Mouse (Mus musculus): ENCODE results near the gene Tmem178b. TPM values are rescaled to one million over a fixed set of nuclear protein-coding genes. Genes with fewer than 3 reads are reported as not detected.
A peak's percentile ranks its signal among the peaks of the same experiment; 100 is the strongest.

Tmem178b gene
- polyA plus RNA-seq, 1 experiment from 2014 or later, result 43.8 TPM

DNA sequence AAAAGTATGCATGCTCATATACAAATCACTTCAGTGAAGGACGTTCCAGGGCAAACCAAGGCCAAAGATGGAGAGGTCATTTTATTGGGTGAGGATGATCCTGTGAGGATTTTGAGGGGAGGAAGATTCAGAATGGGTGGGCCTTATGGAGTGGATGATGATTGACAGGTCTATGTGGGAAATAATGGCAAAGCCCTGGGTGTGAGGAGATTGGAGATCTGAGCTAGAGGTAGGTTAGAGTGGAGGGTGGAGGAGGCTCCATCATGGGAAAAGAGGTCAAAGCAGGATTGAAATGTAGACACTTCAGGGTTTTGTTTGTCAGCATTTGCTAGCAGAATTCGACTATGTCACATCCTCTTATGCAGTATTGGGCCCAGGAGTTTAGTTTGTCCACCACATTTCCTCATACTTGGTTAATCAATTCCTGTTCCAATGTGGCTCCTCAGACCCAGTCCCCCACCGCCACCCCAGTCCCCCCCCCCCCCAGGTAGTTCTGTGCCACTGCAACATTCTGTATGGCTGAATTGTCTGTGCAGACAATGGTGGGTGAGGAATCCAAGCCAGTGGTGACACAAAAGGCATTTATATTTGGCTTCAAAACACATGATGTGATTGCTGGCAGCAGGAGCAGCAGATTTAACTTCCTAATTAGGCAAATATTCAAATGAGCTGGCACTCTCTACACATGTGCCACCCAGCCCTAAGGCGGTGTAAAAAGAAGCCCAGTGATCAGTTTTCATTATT, 150.7 kb downstream of the Tmem178b start:
- no peak overlapping the region for H3K9ac ChIP-seq
- H3K36me3 ChIP-seq (replicated peaks; ENCODE audit: control insufficient read depth, insufficient read depth), result no peaks in the 10 kb centered on the region
- peak overlapping the region; percentile 80 for H3K27ac ChIP-seq
- 49% methylated on average over 4 of the region's 4 CpGs for WGBS
- no peaks in the 10 kb centered on the region for H3K27me3 ChIP-seq (ENCODE audit: control insufficient read depth, insufficient read depth, low read length)
- DNase-seq (ENCODE audit: low spot score) (peak; percentile 81), ATAC-seq (ENCODE audit: low FRiP score) (peak; percentile 85)
- H3K4me3 ChIP-seq (replicated peaks; ENCODE audit: low read length), result no peak overlapping the region
- no peak overlapping the region for H3K4me2 ChIP-seq (replicated peaks)
- H3K9me3 ChIP-seq (ENCODE audit: control insufficient read depth, low read length), result no peaks in the 10 kb centered on the region
- peaks cover 19% of the 10 kb centered on the region for H3K4me1 ChIP-seq (replicated peaks; ENCODE audit: control insufficient read depth, insufficient read depth, low read length)

DNA sequence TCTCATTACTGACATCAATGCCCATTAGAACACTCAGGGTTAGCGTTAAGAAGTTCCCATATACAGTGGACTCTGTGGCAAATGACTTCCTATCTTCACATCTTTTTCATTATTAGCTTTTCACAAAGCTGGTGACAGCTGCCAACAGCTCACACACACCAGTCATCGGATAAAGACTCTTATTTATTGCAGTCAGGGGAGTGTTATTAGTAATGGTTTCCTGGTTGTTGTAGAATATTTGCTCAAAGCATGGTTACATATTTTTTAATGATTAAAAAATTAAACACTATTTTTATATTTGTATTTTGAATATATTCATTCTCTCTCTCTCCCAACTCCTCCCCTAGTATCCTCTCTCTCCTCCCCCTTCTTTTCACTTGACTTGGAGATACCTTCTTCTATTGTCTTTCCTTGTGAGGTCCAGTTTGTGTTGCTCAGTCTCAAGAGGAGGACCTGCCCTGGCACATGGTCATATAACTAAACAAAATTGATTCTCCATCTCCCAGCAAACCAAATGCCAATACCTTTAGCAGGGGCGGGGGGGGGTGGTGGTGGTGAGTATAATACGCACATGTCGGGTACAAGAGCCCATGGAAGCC, 151.4 kb downstream of the Tmem178b start:
- H3K36me3 ChIP-seq (replicated peaks; ENCODE audit: control insufficient read depth, insufficient read depth), result no peaks in the 10 kb centered on the region
- ATAC-seq (ENCODE audit: low FRiP score) (peak; percentile 21; the same call in 1 of the 2 replicates), DNase-seq (ENCODE audit: low spot score) (no peak)
- no peak overlapping the region for H3K4me3 ChIP-seq (replicated peaks; ENCODE audit: low read length)
- H3K4me1 ChIP-seq (replicated peaks; ENCODE audit: control insufficient read depth, insufficient read depth, low read length), result peaks cover 19% of the 10 kb centered on the region
- no peaks in the 10 kb centered on the region for H3K27me3 ChIP-seq (ENCODE audit: control insufficient read depth, insufficient read depth, low read length)
- H3K27ac ChIP-seq, result peak overlapping the region; percentile 80
- WGBS, result 56% methylated on average over 5 of the region's 5 CpGs
- no peak overlapping the region for H3K9ac ChIP-seq
- H3K4me2 ChIP-seq (replicated peaks), result no peak overlapping the region
- no peaks in the 10 kb centered on the region for H3K9me3 ChIP-seq (ENCODE audit: control insufficient read depth, low read length)

DNA sequence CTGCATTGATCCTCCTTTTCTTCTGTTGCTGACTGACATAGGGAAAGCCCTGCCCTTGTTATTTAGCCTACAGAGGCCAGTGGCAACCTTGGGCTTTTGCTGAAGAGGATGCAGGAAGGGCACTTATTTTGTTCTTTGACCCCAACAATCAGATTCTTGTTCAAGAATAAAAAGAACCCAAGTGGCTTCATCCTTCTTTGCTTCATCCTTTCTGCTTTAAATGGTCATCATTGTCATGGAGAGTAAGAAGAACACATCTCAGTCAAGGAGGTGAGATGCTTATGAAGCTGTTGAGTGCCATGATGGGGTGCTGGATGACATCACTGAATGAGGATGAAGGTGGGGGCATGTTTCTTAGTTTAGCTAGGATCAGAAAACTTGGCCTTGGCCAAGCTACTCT, 159.8 kb downstream of the Tmem178b start:
- Histone ChIP-seq H3K9me3 (ENCODE audit: control insufficient read depth, low read length) (no peaks in the 10 kb centered on the region), H3K4me1 (replicated peaks; ENCODE audit: control insufficient read depth, insufficient read depth, low read length) (no peaks in the 10 kb centered on the region), H3K4me3 (replicated peaks; ENCODE audit: low read length) (no peak overlapping the region), H3K4me2 (replicated peaks) (no peak overlapping the region), H3K27me3 (ENCODE audit: control insufficient read depth, insufficient read depth, low read length) (no peaks in the 10 kb centered on the region), H3K27ac (no peak overlapping the region), H3K9ac (no peak overlapping the region), H3K36me3 (replicated peaks; ENCODE audit: control insufficient read depth, insufficient read depth) (no peaks in the 10 kb centered on the region)
- no peak for ATAC-seq (ENCODE audit: low FRiP score)
- no peak for DNase-seq (ENCODE audit: low spot score)

DNA sequence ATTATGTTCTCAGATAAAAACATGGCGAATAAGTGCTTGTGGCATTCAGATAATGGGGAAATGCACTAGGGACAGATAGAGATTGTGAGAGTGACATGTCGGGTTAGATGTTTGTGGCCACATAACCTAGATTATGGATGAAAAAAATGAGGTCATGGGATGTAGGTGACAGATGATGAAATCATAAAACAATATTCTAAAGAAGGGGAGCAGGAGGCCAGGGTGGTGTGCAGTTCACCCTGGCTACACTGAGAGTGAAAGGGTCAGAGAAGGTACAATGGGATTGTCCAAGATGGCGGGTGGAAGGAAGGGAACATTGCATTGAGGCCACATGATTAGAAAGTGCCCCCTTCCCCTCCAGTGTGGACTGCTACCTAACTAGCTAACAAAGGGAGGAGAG, 160.9 kb downstream of the Tmem178b start:
- Histone ChIP-seq H3K36me3 (replicated peaks; ENCODE audit: control insufficient read depth, insufficient read depth) (no peaks in the 10 kb centered on the region), H3K27ac (no peak overlapping the region), H3K4me2 (replicated peaks) (no peak overlapping the region), H3K9me3 (ENCODE audit: control insufficient read depth, low read length) (no peaks in the 10 kb centered on the region), H3K9ac (no peak overlapping the region), H3K27me3 (ENCODE audit: control insufficient read depth, insufficient read depth, low read length) (no peaks in the 10 kb centered on the region), H3K4me1 (replicated peaks; ENCODE audit: control insufficient read depth, insufficient read depth, low read length) (no peaks in the 10 kb centered on the region), H3K4me3 (replicated peaks; ENCODE audit: low read length) (no peak overlapping the region)
- WGBS, result 92% methylated on average over 3 of the region's 3 CpGs
- DNase-seq (ENCODE audit: low spot score) (no peak), ATAC-seq (ENCODE audit: low FRiP score) (no peak)

DNA sequence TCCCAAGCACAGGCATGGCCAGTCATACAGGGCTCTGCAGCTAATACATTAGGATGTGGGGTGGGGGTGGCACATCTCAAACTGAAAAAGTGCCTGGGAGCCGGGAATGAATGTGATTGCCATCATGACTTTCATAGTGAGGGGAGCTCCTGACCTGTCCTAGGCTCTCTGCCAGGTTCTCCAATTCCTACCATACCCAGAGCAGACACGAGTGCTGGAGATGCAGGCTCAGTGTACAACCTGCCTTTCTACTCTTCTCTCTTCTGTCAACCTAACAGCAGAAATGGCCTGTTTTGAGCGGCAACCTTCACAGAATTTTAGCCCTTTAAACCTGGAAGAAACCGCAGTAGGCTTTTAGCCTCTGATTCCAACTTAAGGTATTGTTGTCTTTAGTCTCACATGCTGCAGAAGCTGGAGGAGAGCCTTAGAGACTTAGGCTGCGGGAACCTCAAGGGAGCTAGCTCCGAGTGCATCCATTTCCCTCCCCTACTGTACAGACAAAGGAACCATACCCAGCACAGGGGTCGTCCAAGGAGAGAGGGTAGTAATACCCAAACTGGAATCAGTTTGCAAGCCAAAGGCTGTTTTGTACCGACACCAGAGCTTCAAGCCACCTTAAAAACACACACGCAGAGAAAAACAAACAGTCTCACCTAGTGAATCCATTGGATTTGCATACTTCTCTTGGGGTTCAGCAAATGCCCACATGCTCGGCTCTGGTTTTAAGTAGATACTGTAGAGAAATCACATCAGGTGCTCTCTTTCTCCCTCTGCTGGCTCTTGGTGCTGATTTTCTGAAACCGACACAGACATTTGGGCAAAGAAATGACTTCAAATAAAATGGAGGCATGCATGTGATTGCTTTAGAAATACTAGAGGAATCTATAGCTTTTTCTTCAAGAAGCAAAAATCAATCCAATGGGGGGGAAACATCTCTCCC, 176.2 kb downstream of the Tmem178b start:
- Histone ChIP-seq H3K4me3 (replicated peaks; ENCODE audit: low read length) (no peak overlapping the region), H3K4me2 (replicated peaks) (peak overlapping the region; percentile 41), H3K4me1 (replicated peaks; ENCODE audit: control insufficient read depth, insufficient read depth, low read length) (peaks cover 18% of the 10 kb centered on the region), H3K9ac (peak overlapping the region; percentile 31), H3K27me3 (ENCODE audit: control insufficient read depth, insufficient read depth, low read length) (no peaks in the 10 kb centered on the region), H3K9me3 (ENCODE audit: control insufficient read depth, low read length) (no peaks in the 10 kb centered on the region), H3K27ac (peak overlapping the region; percentile 90), H3K36me3 (replicated peaks; ENCODE audit: control insufficient read depth, insufficient read depth) (no peaks in the 10 kb centered on the region)
- DNase-seq (ENCODE audit: low spot score) (peak; percentile 83), ATAC-seq (ENCODE audit: low FRiP score) (peak; percentile 84)
- WGBS, result 26% methylated on average over 11 of the region's 11 CpGs

DNA sequence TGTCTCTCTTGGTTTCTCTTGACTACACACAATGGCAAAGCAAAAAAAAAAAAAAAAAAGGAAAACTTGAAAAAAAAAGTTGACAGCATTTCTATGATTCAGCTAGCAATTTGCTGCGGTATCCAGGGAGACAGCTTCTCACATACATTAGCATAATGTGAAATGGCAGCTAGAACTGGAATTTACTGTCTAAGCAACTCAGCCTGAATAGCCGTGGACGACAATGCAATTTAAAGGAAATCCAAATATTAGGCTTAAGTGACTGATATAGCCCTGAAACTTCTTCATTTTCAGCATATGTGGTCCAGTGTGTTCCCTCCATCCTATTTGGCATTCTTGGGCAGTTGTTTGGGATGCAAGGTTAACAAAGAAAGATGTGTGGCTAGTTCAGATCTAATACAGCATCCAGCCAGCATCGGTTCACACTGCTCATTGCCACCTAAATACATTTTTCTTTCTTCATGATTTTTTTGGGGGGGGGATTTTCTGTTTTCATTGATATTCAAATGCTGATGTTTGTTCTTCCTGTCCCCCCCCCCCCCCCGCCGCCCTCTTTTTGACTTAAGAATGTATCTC, 176.9 kb downstream of the Tmem178b start:
- 36% methylated on average over 5 of the region's 6 CpGs for WGBS
- Histone ChIP-seq H3K9me3 (ENCODE audit: control insufficient read depth, low read length) (no peaks in the 10 kb centered on the region), H3K4me2 (replicated peaks) (peak overlapping the region; percentile 41; the same call in 1 of the 2 replicates), H3K27ac (peak overlapping the region; percentile 90), H3K4me1 (replicated peaks; ENCODE audit: control insufficient read depth, insufficient read depth, low read length) (peaks cover 18% of the 10 kb centered on the region), H3K4me3 (replicated peaks; ENCODE audit: low read length) (no peak overlapping the region), H3K9ac (peak overlapping the region; percentile 49), H3K27me3 (ENCODE audit: control insufficient read depth, insufficient read depth, low read length) (no peaks in the 10 kb centered on the region), H3K36me3 (replicated peaks; ENCODE audit: control insufficient read depth, insufficient read depth) (no peaks in the 10 kb centered on the region)
- ATAC-seq (ENCODE audit: low FRiP score), result peak; percentile 66
- peak; percentile 71 for DNase-seq (ENCODE audit: low spot score)

DNA sequence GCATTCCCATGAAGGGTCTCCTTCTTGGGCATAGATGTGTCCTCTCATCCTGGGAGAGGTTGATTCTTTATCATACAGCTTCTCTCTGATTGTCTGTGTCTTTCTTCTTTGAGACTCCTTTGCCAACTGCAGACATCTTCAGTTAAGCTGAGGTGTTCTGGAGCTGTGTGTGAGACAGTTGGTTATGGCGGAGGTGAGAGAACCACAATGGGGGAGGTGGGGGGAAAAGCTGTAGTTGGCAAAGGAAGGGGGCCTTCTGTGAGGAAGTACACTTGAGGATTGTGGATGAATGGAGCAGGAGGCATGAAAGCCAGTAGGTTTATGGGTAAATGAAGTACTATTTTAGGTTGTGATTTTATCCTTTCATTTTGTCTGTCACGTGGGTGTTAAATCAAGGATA, 178.6 kb downstream of the Tmem178b start:
- peaks cover 18% of the 10 kb centered on the region for H3K4me1 ChIP-seq (replicated peaks; ENCODE audit: control insufficient read depth, insufficient read depth, low read length)
- H3K27me3 ChIP-seq (ENCODE audit: control insufficient read depth, insufficient read depth, low read length), result no peaks in the 10 kb centered on the region
- 92% methylated on average over 2 of the region's 2 CpGs for WGBS
- no peaks in the 10 kb centered on the region for H3K9me3 ChIP-seq (ENCODE audit: control insufficient read depth, low read length)
- H3K36me3 ChIP-seq (replicated peaks; ENCODE audit: control insufficient read depth, insufficient read depth), result no peaks in the 10 kb centered on the region
- no peak overlapping the region for H3K4me2 ChIP-seq (replicated peaks)
- DNase-seq (ENCODE audit: low spot score), result no peak
- no peak overlapping the region for H3K4me3 ChIP-seq (replicated peaks; ENCODE audit: low read length)
- no peak overlapping the region for H3K27ac ChIP-seq
- H3K9ac ChIP-seq, result no peak overlapping the region
- ATAC-seq (ENCODE audit: low FRiP score), result no peak

DNA sequence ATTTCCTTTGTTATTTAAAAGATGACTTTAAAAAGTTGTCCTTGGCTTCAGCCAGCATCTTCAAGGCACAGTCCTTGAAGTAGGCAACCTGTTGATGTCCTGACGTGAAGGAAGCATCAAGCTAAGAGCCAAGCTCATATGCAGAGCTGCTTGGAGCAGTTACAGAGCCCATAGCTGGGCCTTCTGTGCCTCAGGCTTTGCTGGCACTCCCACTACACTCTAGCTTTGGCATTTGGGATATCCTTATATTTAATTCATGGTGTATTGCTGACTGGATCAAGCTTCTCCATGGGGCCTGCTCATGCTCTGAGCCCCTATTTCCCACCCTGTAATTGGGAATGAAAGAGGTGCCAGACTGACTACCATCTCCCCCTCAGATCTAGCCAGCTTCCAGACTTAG, 179.5 kb downstream of the Tmem178b start:
- no peaks in the 10 kb centered on the region for H3K27me3 ChIP-seq (ENCODE audit: control insufficient read depth, insufficient read depth, low read length)
- H3K4me1 ChIP-seq (replicated peaks; ENCODE audit: control insufficient read depth, insufficient read depth, low read length), result peaks cover 18% of the 10 kb centered on the region
- DNase-seq (ENCODE audit: low spot score), result no peak
- no peak overlapping the region for H3K4me2 ChIP-seq (replicated peaks)
- no peak overlapping the region for H3K9ac ChIP-seq
- no peak overlapping the region for H3K27ac ChIP-seq
- H3K36me3 ChIP-seq (replicated peaks; ENCODE audit: control insufficient read depth, insufficient read depth), result no peaks in the 10 kb centered on the region
- ATAC-seq (ENCODE audit: low FRiP score), result no peak
- no peak overlapping the region for H3K4me3 ChIP-seq (replicated peaks; ENCODE audit: low read length)
- 87% methylated on average over 1 of the region's 1 CpGs for WGBS
- no peaks in the 10 kb centered on the region for H3K9me3 ChIP-seq (ENCODE audit: control insufficient read depth, low read length)

DNA sequence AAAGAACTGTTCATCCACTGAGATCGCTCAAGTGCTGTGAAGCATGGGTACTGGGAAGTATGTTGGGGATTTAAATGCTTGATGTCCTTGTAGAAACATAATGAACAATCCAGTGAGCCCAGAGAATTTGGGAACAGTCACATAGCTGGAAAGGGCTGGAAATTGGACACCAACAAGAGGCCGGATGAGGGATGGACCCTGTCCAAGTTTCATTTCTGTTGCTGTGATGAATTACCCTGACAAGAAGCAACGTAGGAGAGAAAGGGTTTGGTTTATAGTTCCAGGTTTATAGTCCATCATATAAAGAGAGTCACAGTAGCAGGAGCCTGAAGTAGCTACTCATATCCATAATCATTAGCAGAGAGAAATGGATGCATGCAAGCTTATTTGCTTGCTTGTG, 186.4 kb downstream of the Tmem178b start:
- ATAC-seq (ENCODE audit: low FRiP score) (no peak), DNase-seq (ENCODE audit: low spot score) (no peak)
- H3K36me3 ChIP-seq (replicated peaks; ENCODE audit: control insufficient read depth, insufficient read depth), result no peaks in the 10 kb centered on the region
- no peak overlapping the region for H3K4me3 ChIP-seq (replicated peaks; ENCODE audit: low read length)
- no peaks in the 10 kb centered on the region for H3K27me3 ChIP-seq (ENCODE audit: control insufficient read depth, insufficient read depth, low read length)
- no peak overlapping the region for H3K27ac ChIP-seq
- H3K4me1 ChIP-seq (replicated peaks; ENCODE audit: control insufficient read depth, insufficient read depth, low read length), result peaks cover 10% of the 10 kb centered on the region; the same call in 1 of the 2 replicates
- WGBS, result 78% methylated on average over 3 of the region's 3 CpGs
- no peaks in the 10 kb centered on the region for H3K9me3 ChIP-seq (ENCODE audit: control insufficient read depth, low read length)
- no peak overlapping the region for H3K9ac ChIP-seq
- H3K4me2 ChIP-seq (replicated peaks), result no peak overlapping the region

Measured in hindbrain, embryonic 14.5 days (tissue).